ENCODE assay signal across 8 mouse cellular contexts in genomic region chr11:34348287-34348918, GRCm38 (mm10). TPM values are rescaled to one million over a fixed set of nuclear protein-coding genes. Genes with fewer than 3 reads are reported as not detected.
DNase-seq lines count a peak whose midpoint lies in the region; ATAC-seq and TF ChIP-seq lines count a peak whose summit lies in the region.

No protein-coding gene starts in this region.

- no peaks in the 10 kb centered on the region for H3K27me3 ChIP-seq in intestine, embryonic 14.5 days (replicated peaks; ENCODE audit: control insufficient read depth, insufficient read depth, low read length)
- H3K27me3 ChIP-seq in intestine, embryonic 16.5 days (replicated peaks; ENCODE audit: control insufficient read depth, insufficient read depth, low read length) = no peaks in the 10 kb centered on the region
- 0 out of 2 replicates have a peak, but pooled peaks cover 2% of the 10 kb centered on the region for H3K27me3 ChIP-seq in forebrain, embryonic 16.5 days (replicated peaks; ENCODE audit: control insufficient read depth, insufficient read depth, low read length)

- no peak overlapping the region for H3K27ac ChIP-seq in intestine, embryonic 14.5 days (ENCODE audit: low read depth)
- H3K27ac ChIP-seq in intestine, embryonic 16.5 days (ENCODE audit: low read length) = no peak overlapping the region
- H3K27ac ChIP-seq in forebrain, embryonic 16.5 days (ENCODE audit: low read length) = no peak overlapping the region
- no peak overlapping the region for H3K27ac ChIP-seq in layer of hippocampus, adult 2 months

- no peaks in the 10 kb centered on the region for H3K9me3 ChIP-seq in intestine, embryonic 14.5 days (ENCODE audit: control insufficient read depth, low read length)
- no peaks in the 10 kb centered on the region for H3K9me3 ChIP-seq in intestine, embryonic 16.5 days (ENCODE audit: control insufficient read depth, low read length)
- H3K9me3 ChIP-seq in forebrain, embryonic 16.5 days (ENCODE audit: control insufficient read depth, low read length) = no peaks in the 10 kb centered on the region

- no peak overlapping the region for H3K4me3 ChIP-seq in intestine, embryonic 14.5 days (ENCODE audit: low read depth, low read length)
- H3K4me3 ChIP-seq in intestine, embryonic 16.5 days (ENCODE audit: low read length) = no peak overlapping the region
- H3K4me3 ChIP-seq in forebrain, embryonic 16.5 days (replicated peaks; ENCODE audit: low read length) = no peak overlapping the region
- H3K4me3 ChIP-seq in layer of hippocampus, adult 2 months = no peak overlapping the region

- TF ChIP-seq CTCF in layer of hippocampus, adult 2 months (conservative IDR thresholded peaks at IDR 0.05) = no peak

- peak; percentile 56 for DNase-seq in intestine, embryonic 14.5 days (ENCODE audit: low spot score)
- peak; percentile 73 for DNase-seq in adrenal gland, postnatal 25 days
- DNase-seq in layer of hippocampus, adult 2 months (ENCODE audit: low spot score in 2 of 2) = peak; percentile 70 to 80
- peak; percentile 62 to 79 for DNase-seq in lung, postnatal 4 days
- no peak for DNase-seq in natural killer cell, adult 2 months (ENCODE audit: low spot score in 2 of 2)
- DNase-seq in liver = no peak

- H3K36me3 ChIP-seq in intestine, embryonic 14.5 days (ENCODE audit: control insufficient read depth, insufficient read depth, low read length) = no peaks in the 10 kb centered on the region
- H3K36me3 ChIP-seq in intestine, embryonic 16.5 days (ENCODE audit: control insufficient read depth, insufficient read depth, low read length) = no peaks in the 10 kb centered on the region
- no peaks in the 10 kb centered on the region for H3K36me3 ChIP-seq in forebrain, embryonic 16.5 days (ENCODE audit: control insufficient read depth, insufficient read depth)

- H3K9ac ChIP-seq in intestine, embryonic 14.5 days (ENCODE audit: low read length) = no peak overlapping the region
- no peak overlapping the region for H3K9ac ChIP-seq in intestine, embryonic 16.5 days (ENCODE audit: low read depth, low read length)
- H3K9ac ChIP-seq in forebrain, embryonic 16.5 days (replicated peaks; ENCODE audit: low read depth, low read length) = no peak overlapping the region

- no peaks in the 10 kb centered on the region for H3K4me1 ChIP-seq in intestine, embryonic 14.5 days (replicated peaks; ENCODE audit: control insufficient read depth, insufficient read depth, low read length)
- H3K4me1 ChIP-seq in intestine, embryonic 16.5 days (ENCODE audit: control insufficient read depth, insufficient read depth, low read length) = no peaks in the 10 kb centered on the region
- peaks cover 13% of the 10 kb centered on the region for H3K4me1 ChIP-seq in forebrain, embryonic 16.5 days (replicated peaks; ENCODE audit: control insufficient read depth, insufficient read depth, low read length)

- 36% methylated on average over 4 of the region's 4 CpGs for WGBS in intestine, embryonic 14.5 days
- 33% methylated on average over 4 of the region's 4 CpGs for whole genome bisulfite sequencing in intestine, embryonic 16.5 days
- WGBS in forebrain, embryonic 16.5 days = 8% methylated on average over 4 of the region's 4 CpGs

- no peak overlapping the region for H3K4me2 ChIP-seq in intestine, embryonic 14.5 days (ENCODE audit: low read length)
- no peak overlapping the region for H3K4me2 ChIP-seq in intestine, embryonic 16.5 days (ENCODE audit: low read depth, low read length)
- H3K4me2 ChIP-seq in forebrain, embryonic 16.5 days (ENCODE audit: low read length) = no peak overlapping the region

- ATAC-seq in intestine, embryonic 14.5 days (replicated peaks; ENCODE audit: low FRiP score, low TSS enrichment, low read depth) = no peak
- ATAC-seq in intestine, embryonic 16.5 days = no peak
- ATAC-seq in forebrain, embryonic 16.5 days = peak; percentile 96

RNA-seq across cellular contexts. Expression of gene Fam196b, which starts 33.8 kb away (rescaled TPM):
- 0.20 and 0.27 TPM in 2 replicates for polyA plus RNA-seq in intestine, embryonic 14.5 days (2014; fragmentation: Nextera tagmentation; extraction: Ambion mirVana)
- polyA plus RNA-seq in intestine, embryonic 16.5 days (2015; fragmentation: Nextera tagmentation; extraction: Ambion mirVana) = 0.15 and 0.29 TPM in 2 replicates
- total RNA-seq in adrenal gland, postnatal 25 days (2021) = not detected in 2 replicates
- polyA plus RNA-seq in forebrain, embryonic 16.5 days (2015; fragmentation: Nextera tagmentation; extraction: Ambion mirVana) = 1.5 and 2.5 TPM in 2 replicates
- total RNA-seq in layer of hippocampus, adult 2 months (2021) = under 1 TPM; 0.47 to 0.74 TPM

Comparison
In these comparisons a context has a peak if more than half of its experiments do, and no peak if none do; other contexts are left out.
1. DNase-seq: peak in intestine, embryonic 14.5 days (single experiment), adrenal gland, postnatal 25 days (single experiment), layer of hippocampus, adult 2 months (2 of 2) and lung, postnatal 4 days (2 of 2); none in natural killer cell, adult 2 months (0 of 2) and liver (single experiment).